In genomic region chr1:34073436-34074169, GRCm38 (mm10) we compare ENCODE assay signal across 14 mouse cellular contexts.
A peak's percentile ranks its signal among the peaks of the same experiment; 100 is the strongest.
DNase-seq lines count a peak whose midpoint lies in the region; ATAC-seq lines count a peak whose summit lies in the region.
"Had no signal": no experiment of that assay in that cellular context is flagged by ENCODE, and none has a peak within 500 bp of the region (broad histone marks: within the 10 kb centered on the region; RNA-seq: fewer than 3 reads in every experiment).

No protein-coding gene starts in this region.

- peak; percentile 28; the same call in 1 of the 2 replicates for ATAC-seq in heart, embryonic 11.5 days (replicated peaks; ENCODE audit: insufficient number of reproducible peaks, low FRiP score, low TSS enrichment)
- peak; percentile 14; the same call in 1 of the 2 replicates for ATAC-seq in midbrain, embryonic 11.5 days (ENCODE audit: low FRiP score)
- no peak for ATAC-seq in midbrain, embryonic 16.5 days
- ATAC-seq in limb, embryonic 15.5 days (ENCODE audit: insufficient number of reproducible peaks, low FRiP score, low TSS enrichment, low read depth): peak; percentile 63; the same call in 1 of the 2 replicates

- 34% methylated on average over 10 of the region's 10 CpGs for WGBS in heart, embryonic 11.5 days (ENCODE audit: insufficient replicate concordance)
- 42% methylated on average over 10 of the region's 10 CpGs for WGBS in midbrain, embryonic 11.5 days
- 48% methylated on average over 10 of the region's 10 CpGs for WGBS in midbrain, embryonic 16.5 days
- 41% methylated on average over 10 of the region's 10 CpGs for WGBS in limb, embryonic 15.5 days

- no peak overlapping the region for H3K27ac ChIP-seq in heart, embryonic 11.5 days (ENCODE audit: low read depth, low read length)
- no peak overlapping the region for H3K27ac ChIP-seq in midbrain, embryonic 11.5 days (ENCODE audit: low read depth, low read length)
- H3K27ac ChIP-seq in midbrain, embryonic 16.5 days (ENCODE audit: low read length): no peak overlapping the region
- no peak overlapping the region for H3K27ac ChIP-seq in limb, embryonic 15.5 days
- H3K27ac ChIP-seq: hindbrain, embryonic 10.5 days; layer of hippocampus, adult 2 months; liver, embryonic 13.5 days; stomach, embryonic 15.5 days had no signal

- H3K36me3 ChIP-seq in heart, embryonic 11.5 days (ENCODE audit: control insufficient read depth, insufficient read depth, low read length): no peaks in the 10 kb centered on the region
- H3K36me3 ChIP-seq in midbrain, embryonic 11.5 days (ENCODE audit: control insufficient read depth, insufficient read depth, low read length): no peaks in the 10 kb centered on the region
- no peaks in the 10 kb centered on the region for H3K36me3 ChIP-seq in midbrain, embryonic 16.5 days (ENCODE audit: control insufficient read depth, insufficient read depth, low read length)
- H3K36me3 ChIP-seq in limb, embryonic 15.5 days: no peaks in the 10 kb centered on the region
- H3K36me3 ChIP-seq: hindbrain, embryonic 10.5 days; liver, embryonic 13.5 days; stomach, embryonic 15.5 days had no signal

- no peaks in the 10 kb centered on the region for H3K27me3 ChIP-seq in heart, embryonic 11.5 days (ENCODE audit: control insufficient read depth, insufficient read depth, low read length)
- H3K27me3 ChIP-seq in midbrain, embryonic 11.5 days (ENCODE audit: control insufficient read depth, insufficient read depth, low read length): no peaks in the 10 kb centered on the region
- no peaks in the 10 kb centered on the region for H3K27me3 ChIP-seq in midbrain, embryonic 16.5 days (ENCODE audit: control insufficient read depth, insufficient read depth, low read depth, low read length)
- H3K27me3 ChIP-seq in limb, embryonic 15.5 days: no peaks in the 10 kb centered on the region
- H3K27me3 ChIP-seq: liver, embryonic 13.5 days; stomach, embryonic 15.5 days had no signal

- H3K9me3 ChIP-seq in heart, embryonic 11.5 days (replicated peaks; ENCODE audit: control insufficient read depth, low read length): no peaks in the 10 kb centered on the region
- no peaks in the 10 kb centered on the region for H3K9me3 ChIP-seq in midbrain, embryonic 11.5 days (ENCODE audit: control insufficient read depth, low read length)
- no peaks in the 10 kb centered on the region for H3K9me3 ChIP-seq in midbrain, embryonic 16.5 days (replicated peaks; ENCODE audit: control insufficient read depth, low read length, poor library complexity, severe bottlenecking)
- H3K9me3 ChIP-seq in limb, embryonic 15.5 days: no peaks in the 10 kb centered on the region
- H3K9me3 ChIP-seq: hindbrain, embryonic 10.5 days; liver, embryonic 13.5 days; stomach, embryonic 15.5 days had no signal

- intact Hi-C loops in heart, postnatal 25 days (cut with DNase I): no loop called here

- H3K9ac ChIP-seq in heart, embryonic 11.5 days (ENCODE audit: low read depth, low read length): no peak overlapping the region
- no peak overlapping the region for H3K9ac ChIP-seq in midbrain, embryonic 11.5 days (ENCODE audit: low read length)
- H3K9ac ChIP-seq in midbrain, embryonic 16.5 days (ENCODE audit: low read depth, low read length): no peak overlapping the region
- no peak overlapping the region for H3K9ac ChIP-seq in limb, embryonic 15.5 days
- H3K9ac ChIP-seq: liver, embryonic 13.5 days; stomach, embryonic 15.5 days had no signal

- peaks cover 53% of the 10 kb centered on the region for H3K4me1 ChIP-seq in heart, embryonic 11.5 days (ENCODE audit: control insufficient read depth, insufficient read depth, low read length)
- H3K4me1 ChIP-seq in midbrain, embryonic 11.5 days (ENCODE audit: control insufficient read depth, insufficient read depth, low read length): peaks cover 19% of the 10 kb centered on the region
- peaks cover 14% of the 10 kb centered on the region for H3K4me1 ChIP-seq in midbrain, embryonic 16.5 days (ENCODE audit: control insufficient read depth, insufficient read depth, low read length)
- peaks cover 31% of the 10 kb centered on the region for H3K4me1 ChIP-seq in limb, embryonic 15.5 days

- no peak overlapping the region for H3K4me2 ChIP-seq in heart, embryonic 11.5 days
- no peak overlapping the region for H3K4me2 ChIP-seq in midbrain, embryonic 11.5 days
- no peak overlapping the region for H3K4me2 ChIP-seq in midbrain, embryonic 16.5 days (ENCODE audit: low read length)
- no peak overlapping the region for H3K4me2 ChIP-seq in limb, embryonic 15.5 days
- H3K4me2 ChIP-seq: liver, embryonic 13.5 days; stomach, embryonic 15.5 days had no signal

- no peak overlapping the region for H3K4me3 ChIP-seq in heart, embryonic 11.5 days (ENCODE audit: low read depth, low read length)
- no peak overlapping the region for H3K4me3 ChIP-seq in midbrain, embryonic 11.5 days (ENCODE audit: low read depth, low read length)
- no peak overlapping the region for H3K4me3 ChIP-seq in midbrain, embryonic 16.5 days (ENCODE audit: low read depth, low read length)
- H3K4me3 ChIP-seq in limb, embryonic 15.5 days: no peak overlapping the region
- H3K4me3 ChIP-seq: hindbrain, embryonic 10.5 days; layer of hippocampus, adult 2 months; liver, embryonic 13.5 days; stomach, embryonic 15.5 days had no signal

- no peak for DNase-seq in heart, postnatal 25 days (ENCODE audit: low spot score)
- DNase-seq in midbrain, embryonic 11.5 days (ENCODE audit: low spot score, missing footprints): peak; percentile 79
- peak; percentile 40 for DNase-seq in Muller cell, postnatal 12 days (ENCODE audit: inconsistent ontology term)
- no peak for DNase-seq in urinary bladder, postnatal 4 days (ENCODE audit: low spot score in 2 of 2)
- DNase-seq in adrenal gland, adult (ENCODE audit: inconsistent age in 2 of 2, low spot score in 1 of 2): no peak
- DNase-seq: cerebellum, postnatal 14 days; kidney, adult 11 months; liver, embryonic 13.5 days had no signal

Comparison
In these comparisons a context has a peak if more than half of its experiments do, and no peak if none do; other contexts are left out.
1. DNase-seq: peak in midbrain, embryonic 11.5 days (single experiment) and Muller cell, postnatal 12 days (single experiment); none in heart, postnatal 25 days (single experiment), urinary bladder, postnatal 4 days (0 of 2) and adrenal gland, adult (0 of 2).